Mouse (Mus musculus) liver, embryonic 15.5 days (tissue): ENCODE data around the gene Usp25. TPM values are rescaled to one million over a fixed set of nuclear protein-coding genes. Genes with fewer than 3 reads are reported as not detected.
A peak's percentile ranks its signal among the peaks of the same experiment; 100 is the strongest.

Experiments
- ATAC-seq: fragments of 200-750 bp; cut with Nextera tagmentation; 2 replicates; pipeline ENCODE4 v1.8.0; 2017; ENCODE audit warnings: moderate number of reproducible peaks, mild to moderate bottlenecking, moderate library complexity; ENCODE audit not compliant: insufficient read depth
- H3K27ac ChIP-seq: fragments of 300-500 bp; sonication (generic); replicated peaks from 2 replicates; pipeline ENCODE4 v1.5.1; 2015; ENCODE audit warnings: mild to moderate bottlenecking, inconsistent platforms
- H3K27me3 ChIP-seq: fragments of 300-500 bp; sonication (generic); 2 replicates; pipeline ENCODE4 v1.6.1; 2015; ENCODE audit warnings: mild to moderate bottlenecking, inconsistent platforms
- H3K36me3 ChIP-seq: fragments of 300-500 bp; sonication (generic); replicated peaks from 2 replicates; pipeline ENCODE4 v1.6.1; 2015; ENCODE audit warnings: moderate library complexity, mild to moderate bottlenecking, inconsistent platforms
- H3K4me1 ChIP-seq: fragments of 300-500 bp; sonication (generic); replicated peaks from 2 replicates; pipeline ENCODE4 v1.6.1; 2015; ENCODE audit warnings: inconsistent platforms
- H3K4me2 ChIP-seq: fragments of 300-500 bp; sonication (generic); 2 replicates; pipeline ENCODE4 v1.6.1; 2015; ENCODE audit warnings: moderate library complexity, mild to moderate bottlenecking, inconsistent platforms
- H3K4me3 ChIP-seq: fragments of 300-500 bp; sonication (generic); replicated peaks from 2 replicates; pipeline ENCODE4 v1.5.1; 2015; ENCODE audit warnings: mild to moderate bottlenecking, inconsistent platforms
- H3K9ac ChIP-seq: fragments of 300-500 bp; sonication (generic); 2 replicates; pipeline ENCODE4 v1.6.1; 2015; ENCODE audit warnings: moderate library complexity, mild to moderate bottlenecking, inconsistent platforms
- H3K9me3 ChIP-seq: fragments of 300-500 bp; sonication (generic); replicated peaks from 2 replicates; pipeline ENCODE4 v1.6.1; 2016; ENCODE audit warnings: inconsistent platforms
- WGBS: fragments of 180-500 bp; shearing (Covaris S2); methylation state at CpG from one replicate; pipeline ENCODE4 v1.1.7; 2015; ENCODE audit warnings: mixed read lengths; ENCODE audit not compliant: insufficient replicate concordance; 5-methylcytosine and 5-hydroxymethylcytosine counted together
- polyA plus RNA-seq: library from polyadenylated mRNA; unstranded; fragments of >200 nt; fragmentation: Nextera tagmentation; extraction: Ambion mirVana; gene quantifications from 2 replicates; pipeline ENCODE4 v1.2.1, GENCODE M21; 2015

The Usp25 gene
- polyA plus RNA-seq, 1 experiment from 2014 or later, result 41.4 TPM

- Histone ChIP-seq H3K4me2 (peak overlapping the region; percentile 74), H3K27ac (peak overlapping the region; percentile 94), H3K27me3 (no peaks in the 10 kb centered on the region), H3K9me3 (no peaks in the 10 kb centered on the region), H3K36me3 (peaks cover 7% of the 10 kb centered on the region), H3K9ac (peak overlapping the region; percentile 98), H3K4me3 (peak overlapping the region; percentile 96), H3K4me1 (peaks cover 40% of the 10 kb centered on the region)
- ATAC-seq, result no peak
- WGBS, result 13% methylated on average over 4 of the region's 4 CpGs
These were observed 2.2 kb downstream of the Usp25 start for GRCm38 (mm10) chr16:77015380-77016346.

GRCm38 (mm10) chr16:77017931-77018330 lies 4.4 kb downstream of the Usp25 start:
- Histone ChIP-seq H3K4me1 (peaks cover 54% of the 10 kb centered on the region), H3K27ac (peak overlapping the region; percentile 51; the same call in 1 of the 2 replicates), H3K4me2 (peak overlapping the region; percentile 40)

GRCm38 (mm10) chr16:77020190-77020589 lies 6.7 kb downstream of the Usp25 start:
- H3K4me1 ChIP-seq, result peaks cover 71% of the 10 kb centered on the region
- H3K27ac ChIP-seq, result peak overlapping the region; percentile 66
- H3K9ac ChIP-seq, result 0 out of 2 replicates have a peak overlapping the region, but pooled peaks have one; percentile 26
- no peaks in the 10 kb centered on the region for H3K9me3 ChIP-seq
- H3K4me3 ChIP-seq, result 0 out of 2 replicates have a peak overlapping the region, but pooled peaks have one; percentile 6
- peaks cover 22% of the 10 kb centered on the region for H3K36me3 ChIP-seq
- peak overlapping the region; percentile 45 for H3K4me2 ChIP-seq
- peak; percentile 28; the same call in 1 of the 2 replicates for ATAC-seq
- 63% methylated on average over 3 of the region's 3 CpGs for WGBS
- no peaks in the 10 kb centered on the region for H3K27me3 ChIP-seq

More at GRCm38 (mm10) chr16:77017931-77018330, 4.4 kb downstream of the Usp25 start:
- ATAC-seq, result no peak
- H3K9me3 ChIP-seq, result no peaks in the 10 kb centered on the region
- H3K9ac ChIP-seq, result 0 out of 2 replicates have a peak overlapping the region, but pooled peaks have one; percentile 16
- H3K4me3 ChIP-seq, result peak overlapping the region; percentile 5; the same call in 1 of the 2 replicates
- H3K36me3 ChIP-seq, result peaks cover 7% of the 10 kb centered on the region
- no peaks in the 10 kb centered on the region for H3K27me3 ChIP-seq
- WGBS, result 70% methylated on average over 7 of the region's 7 CpGs

GRCm38 (mm10) chr16:77023627-77024379 lies 10.3 kb downstream of the Usp25 start:
- whole genome bisulfite sequencing, result 51% methylated on average over 7 of the region's 7 CpGs
- Histone ChIP-seq H3K9ac (peak overlapping the region; percentile 29; the same call in 1 of the 2 replicates), H3K27me3 (no peaks in the 10 kb centered on the region), H3K36me3 (peaks cover 23% of the 10 kb centered on the region), H3K4me3 (no peak overlapping the region), H3K4me1 (peaks cover 83% of the 10 kb centered on the region), H3K4me2 (peak overlapping the region; percentile 46), H3K27ac (peak overlapping the region; percentile 76), H3K9me3 (no peaks in the 10 kb centered on the region)
- peak; percentile 14; the same call in 1 of the 2 replicates for ATAC-seq

- WGBS, result 66% methylated on average over 4 of the region's 4 CpGs
- Histone ChIP-seq H3K4me2 (peak overlapping the region; percentile 54), H3K27ac (peak overlapping the region; percentile 98), H3K4me3 (no peak overlapping the region), H3K36me3 (peaks cover 29% of the 10 kb centered on the region), H3K9me3 (no peaks in the 10 kb centered on the region), H3K4me1 (peaks cover 88% of the 10 kb centered on the region), H3K27me3 (no peaks in the 10 kb centered on the region), H3K9ac (peak overlapping the region; percentile 23)
- ATAC-seq, result no peak
These were observed 12.6 kb downstream of the Usp25 start for GRCm38 (mm10) chr16:77026099-77026498.

GRCm38 (mm10) chr16:77026933-77027332 lies 13.4 kb downstream of the Usp25 start:
- H3K9me3 ChIP-seq, result no peaks in the 10 kb centered on the region
- peak overlapping the region; percentile 56 for H3K9ac ChIP-seq
- H3K4me3 ChIP-seq, result peak overlapping the region; percentile 47
- 21% methylated on average over 6 of the region's 6 CpGs for WGBS
- no peaks in the 10 kb centered on the region for H3K27me3 ChIP-seq
- H3K36me3 ChIP-seq, result peaks cover 29% of the 10 kb centered on the region
- peaks cover 84% of the 10 kb centered on the region for H3K4me1 ChIP-seq
- H3K4me2 ChIP-seq, result peak overlapping the region; percentile 72
- ATAC-seq, result peak; percentile 93
- peak overlapping the region; percentile 98 for H3K27ac ChIP-seq

GRCm38 (mm10) chr16:77027976-77028686 lies 14.6 kb downstream of the Usp25 start:
- H3K27ac ChIP-seq, result peak overlapping the region; percentile 98
- 34% methylated on average over 14 of the region's 14 CpGs for WGBS
- H3K27me3 ChIP-seq, result no peaks in the 10 kb centered on the region
- peaks cover 75% of the 10 kb centered on the region for H3K4me1 ChIP-seq
- H3K9me3 ChIP-seq, result no peaks in the 10 kb centered on the region
- H3K4me2 ChIP-seq, result peak overlapping the region; percentile 72
- H3K9ac ChIP-seq, result peak overlapping the region; percentile 56
- ATAC-seq, result peak; percentile 33
- H3K36me3 ChIP-seq, result peaks cover 30% of the 10 kb centered on the region
- peak overlapping the region; percentile 47 for H3K4me3 ChIP-seq

- WGBS, result 17% methylated on average over 10 of the region's 10 CpGs
- Histone ChIP-seq H3K9me3 (no peaks in the 10 kb centered on the region), H3K4me1 (peaks cover 68% of the 10 kb centered on the region), H3K27me3 (no peaks in the 10 kb centered on the region), H3K9ac (peak overlapping the region; percentile 56), H3K4me2 (peak overlapping the region; percentile 72), H3K27ac (peak overlapping the region; percentile 98), H3K4me3 (peak overlapping the region; percentile 47), H3K36me3 (peaks cover 35% of the 10 kb centered on the region)
- peak; percentile 32 for ATAC-seq
These were observed 15.3 kb downstream of the Usp25 start for GRCm38 (mm10) chr16:77028687-77029417.

- Histone ChIP-seq H3K9me3 (no peaks in the 10 kb centered on the region), H3K9ac (no peak overlapping the region), H3K36me3 (peaks cover 35% of the 10 kb centered on the region), H3K4me1 (peaks cover 52% of the 10 kb centered on the region), H3K4me3 (no peak overlapping the region), H3K4me2 (peak overlapping the region; percentile 72; the same call in 1 of the 2 replicates), H3K27me3 (no peaks in the 10 kb centered on the region), H3K27ac (peak overlapping the region; percentile 98)
- WGBS, result 15% methylated on average over 2 of the region's 2 CpGs
- no peak for ATAC-seq
These were observed 16.9 kb downstream of the Usp25 start for GRCm38 (mm10) chr16:77030435-77030834.

- peaks cover 65% of the 10 kb centered on the region for H3K36me3 ChIP-seq
- no peak overlapping the region for H3K4me3 ChIP-seq
- no peaks in the 10 kb centered on the region for H3K27me3 ChIP-seq
- H3K4me1 ChIP-seq, result peaks cover 23% of the 10 kb centered on the region
- H3K4me2 ChIP-seq, result no peak overlapping the region
- WGBS, result 90% methylated on average over 5 of the region's 5 CpGs
- ATAC-seq, result no peak
- no peaks in the 10 kb centered on the region for H3K9me3 ChIP-seq
- H3K27ac ChIP-seq, result no peak overlapping the region
- no peak overlapping the region for H3K9ac ChIP-seq
These were observed 20.8 kb downstream of the Usp25 start for GRCm38 (mm10) chr16:77034329-77034728.
